Mouse (Mus musculus) cerebellum, postnatal 14 days (tissue): ENCODE measurements around the gene Sema3g.

Source experiments
- DNase-seq, 2 experiments: peaks; one replicate each; pipeline ENCODE4 v3.0.0; 2021; ENCODE audit warnings: mixed read lengths in 2 of 2

The Sema3g gene

GRCm38 (mm10) chr14:31197547-31198516 is 19.8 kb upstream of the Sema3g start:
- no peak for DNase-seq

GRCm38 (mm10) chr14:31199599-31199998 is 18.1 kb upstream of the Sema3g start:
- DNase-seq, result no peak

DNA sequence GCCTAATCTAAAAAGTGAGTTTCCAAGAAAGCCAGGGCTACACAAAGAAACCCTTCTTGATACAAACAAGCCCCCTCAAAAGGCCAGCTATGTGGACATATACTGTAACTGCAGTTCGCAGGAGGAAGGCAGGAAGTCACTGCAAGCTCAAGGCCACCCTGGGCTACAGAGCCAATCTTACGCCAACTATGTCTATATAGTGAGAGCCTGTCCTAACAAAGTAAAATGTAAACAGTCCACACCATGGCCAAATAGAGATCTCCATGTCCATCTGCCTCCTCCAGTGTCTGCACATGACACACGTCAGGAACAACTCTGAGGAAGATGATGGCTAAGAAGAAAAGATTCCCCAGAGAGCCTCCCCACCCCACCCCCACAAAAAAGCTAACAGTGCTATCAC is 17.6 kb upstream of the Sema3g start:
- no peak for DNase-seq

DNA sequence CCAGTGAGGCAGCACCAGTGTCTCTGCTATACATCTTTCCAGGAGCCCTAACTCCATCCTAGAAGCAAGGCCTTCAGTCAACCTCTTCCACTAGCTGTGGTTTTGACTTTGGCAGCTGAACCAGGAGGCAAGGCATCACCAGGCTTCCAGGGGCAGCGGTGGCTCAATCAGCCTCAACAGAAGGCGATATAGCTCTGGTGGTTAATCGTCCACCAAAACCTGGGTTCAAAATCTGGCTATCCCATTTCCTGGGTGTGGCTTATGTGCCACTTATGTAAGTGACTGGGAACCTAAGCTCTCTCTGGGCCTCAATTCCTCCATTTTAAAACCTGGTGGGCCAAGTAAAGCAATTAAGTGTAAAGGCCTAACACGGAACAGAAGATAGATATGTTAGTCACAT is 12.8 kb upstream of the Sema3g start:
- DNase-seq, result no peak

DNA sequence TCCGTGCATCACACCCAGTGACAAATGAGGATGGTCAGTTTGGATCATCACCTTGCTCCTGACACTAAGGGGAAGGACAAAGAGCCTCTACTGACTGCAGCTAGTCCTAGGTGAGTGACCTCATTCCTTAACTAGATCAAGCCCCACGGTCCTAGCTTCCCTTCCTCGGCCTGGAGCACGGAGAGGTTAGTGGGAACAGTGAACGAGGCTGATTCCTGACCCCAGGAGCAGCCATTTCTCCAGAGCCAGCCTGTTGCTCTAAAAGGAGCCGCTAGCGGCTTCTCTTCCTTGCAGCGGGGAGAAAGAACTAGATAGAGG is 12.5 kb upstream of the Sema3g start:
- no peak for DNase-seq

DNA sequence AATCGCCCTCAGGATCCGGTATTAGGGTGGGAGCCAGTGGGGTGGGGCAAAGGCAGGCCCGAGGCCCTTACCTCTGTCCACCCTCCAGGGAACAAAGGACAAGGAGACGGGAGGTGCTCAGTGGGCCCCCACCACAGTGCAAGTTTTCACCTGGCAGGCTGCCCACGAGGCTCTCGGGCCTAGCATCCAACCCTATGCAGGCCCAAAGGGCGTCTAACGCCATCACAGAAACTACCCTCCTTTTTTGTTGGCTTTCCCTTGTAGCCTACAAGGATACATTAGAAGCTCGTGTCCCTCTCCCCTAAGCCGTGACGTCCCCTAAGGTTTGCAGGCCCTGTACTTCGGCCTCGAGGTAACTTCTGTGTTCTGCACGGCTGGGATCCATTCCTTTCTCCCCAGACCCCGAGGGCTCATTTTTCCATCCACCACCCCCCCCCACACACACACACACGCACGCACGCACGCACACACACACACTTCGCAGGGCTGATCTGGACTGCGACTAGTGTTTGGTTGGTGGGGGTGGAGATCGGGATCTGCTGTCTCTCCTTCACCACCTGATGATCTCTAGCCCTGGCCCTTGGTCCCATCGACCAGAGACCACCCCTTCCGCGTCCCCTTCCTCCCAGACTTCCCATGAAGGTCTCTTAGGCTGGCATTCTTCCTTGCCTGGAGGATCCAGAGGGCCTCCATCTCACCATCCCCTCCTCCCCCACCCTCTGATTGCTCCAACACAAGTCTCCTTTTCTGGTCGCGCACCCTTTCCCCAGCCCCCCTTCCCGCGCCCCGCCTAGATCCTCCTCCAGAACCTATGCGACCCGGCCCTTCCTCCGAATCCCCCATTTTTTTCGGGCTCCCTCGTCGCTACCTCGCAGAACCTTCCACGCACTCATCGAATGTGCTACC is 11.8 kb upstream of the Sema3g start:
- peak; percentile 67 to 74 for DNase-seq

GRCm38 (mm10) chr14:31206472-31206981 is 11.1 kb upstream of the Sema3g start:
- DNase-seq, result peak; percentile 98

GRCm38 (mm10) chr14:31207070-31207830 is 10.4 kb upstream of the Sema3g start:
- DNase-seq, result peak; percentile 42

- no peak for DNase-seq
Observed at GRCm38 (mm10) chr14:31208084-31208483, 9.6 kb upstream of the Sema3g start, which contains the start of gene Tnnc1. Tnnc1 (plus strand) TSS chr14:31208312.

- no peak for DNase-seq
Observed at GRCm38 (mm10) chr14:31209133-31209557, 8.5 kb upstream of the Sema3g start.

DNA sequence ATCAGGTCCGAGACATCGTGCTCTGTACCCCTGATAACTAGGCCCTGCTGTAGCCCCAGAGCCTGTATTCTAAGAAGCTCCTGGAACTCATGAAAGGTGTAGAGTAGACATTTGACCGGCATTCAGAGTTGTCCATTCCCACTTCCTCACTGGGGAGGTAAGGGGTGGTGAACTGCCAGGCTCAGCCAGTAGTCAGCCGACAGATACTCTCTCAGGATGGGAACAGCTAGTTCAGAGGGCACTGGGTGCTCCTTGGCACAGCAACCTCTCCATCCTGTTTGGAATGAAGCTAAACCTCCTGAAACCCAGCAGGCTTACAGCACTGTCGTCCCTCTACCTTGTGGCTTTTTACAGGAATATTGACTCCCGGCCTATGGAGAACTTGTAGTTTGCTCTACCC is 5.8 kb upstream of the Sema3g start:
- DNase-seq, result no peak

DNA sequence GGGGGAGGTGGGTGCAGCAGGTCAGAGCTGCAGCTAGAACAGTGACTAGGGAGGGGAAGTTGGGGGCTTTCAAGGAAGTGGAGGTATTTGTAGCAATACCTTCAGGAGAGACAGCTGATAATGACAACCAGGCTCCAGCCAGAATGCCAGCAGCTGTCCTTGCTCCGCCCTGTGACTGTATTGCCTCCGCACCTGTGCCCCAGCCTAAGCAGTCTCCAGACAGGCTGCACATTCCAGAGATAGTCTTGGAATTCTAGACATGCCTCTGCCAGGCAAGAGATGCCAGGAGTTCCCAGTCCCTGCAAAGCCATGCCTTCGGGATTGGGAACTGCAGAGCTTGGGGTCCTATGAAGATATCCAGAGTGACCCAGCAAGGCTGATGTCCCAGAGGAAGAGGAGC is 5.2 kb upstream of the Sema3g start:
- DNase-seq, result no peak

DNA sequence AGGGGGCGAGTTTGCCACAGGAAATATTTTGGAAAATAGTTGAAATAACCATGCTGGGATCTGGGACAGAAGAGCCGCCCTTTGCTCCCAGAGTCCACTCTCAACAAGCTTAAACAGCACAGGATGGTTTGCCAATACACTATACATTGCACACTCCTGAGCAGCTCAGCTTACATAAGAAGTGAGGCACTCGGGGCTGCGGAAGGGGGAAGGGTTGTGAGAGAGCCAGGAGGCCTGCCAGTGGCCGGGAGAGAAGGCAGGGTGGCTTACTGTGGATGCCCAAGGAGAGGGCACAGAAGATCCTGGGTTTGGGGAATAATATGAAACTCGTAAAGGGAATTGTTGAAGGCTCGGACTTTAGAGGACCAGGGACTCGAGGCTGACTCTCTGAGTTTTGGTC is 3.8 kb upstream of the Sema3g start:
- DNase-seq, result no peak

- no peak for DNase-seq
Observed at GRCm38 (mm10) chr14:31214684-31215083, 3.0 kb upstream of the Sema3g start.

DNA sequence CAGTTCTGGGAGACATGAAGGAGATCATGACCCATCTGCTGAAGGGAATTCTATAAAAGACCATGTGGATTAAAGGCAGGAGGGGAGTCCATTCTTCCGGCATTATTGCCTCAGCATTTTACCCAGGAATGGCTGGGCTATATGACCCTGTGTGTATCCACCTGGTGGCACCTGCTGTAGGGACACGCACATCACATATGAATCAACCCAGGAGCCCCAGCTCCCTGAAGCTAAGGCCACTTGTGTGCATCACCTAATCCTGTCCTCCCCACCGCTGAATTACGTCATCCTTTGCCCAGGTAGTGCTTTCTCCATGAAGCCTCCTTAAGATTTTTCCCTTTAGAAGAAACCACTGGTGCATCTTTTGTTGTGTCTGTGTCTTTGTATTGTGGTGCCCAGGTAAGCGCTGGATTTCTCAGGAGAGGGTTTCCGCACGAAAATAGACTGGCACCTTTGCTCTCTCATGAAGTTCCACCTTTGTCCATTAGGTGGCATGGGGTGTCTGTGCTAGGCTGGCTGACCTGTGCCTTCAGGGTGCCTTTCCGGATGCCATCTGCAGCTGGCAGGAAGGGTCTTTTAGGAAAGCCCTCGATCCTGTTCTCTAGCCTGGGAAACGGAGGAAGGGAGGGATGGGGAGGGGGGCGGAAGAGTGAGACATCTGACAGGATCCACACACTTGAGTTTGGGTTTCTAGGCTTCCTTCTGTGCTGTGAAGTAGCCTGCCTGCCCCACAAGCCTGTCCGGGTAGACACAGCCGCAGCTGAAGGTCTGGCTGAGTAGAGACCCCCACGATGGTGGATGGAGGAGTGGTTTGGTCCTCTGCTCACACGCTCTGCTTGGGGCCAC is 2.3 kb upstream of the Sema3g start:
- DNase-seq, result peak; percentile 90

DNA sequence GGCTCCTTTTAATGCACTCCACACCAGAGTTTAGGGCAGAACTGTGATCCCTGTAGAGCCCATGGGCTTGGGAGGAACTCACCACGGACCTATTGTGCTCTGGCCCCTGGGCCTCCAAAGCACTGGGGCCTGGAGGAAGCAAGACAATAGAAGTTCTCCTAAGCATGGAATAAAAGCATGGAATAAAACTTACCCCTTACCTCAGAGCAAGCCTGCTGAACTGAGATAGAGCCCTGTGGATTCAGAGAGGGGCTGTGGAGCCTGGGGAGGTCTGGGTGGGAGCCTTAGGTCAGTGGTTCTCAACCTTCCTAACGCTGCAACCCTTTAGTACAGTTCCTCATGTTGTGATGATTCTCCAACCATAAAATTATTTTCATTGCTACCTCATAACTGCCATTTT is 814 bp upstream of the Sema3g start, which contains the start of gene Nisch:
Gene Nisch, minus strand, starts transcription at position 101 of the 400 bp plus-strand sequence.
- no peak for DNase-seq

- DNase-seq, result peak; percentile 46 to 60
Observed at GRCm38 (mm10) chr14:31226978-31227377, 9.3 kb downstream of the Sema3g start.

GRCm38 (mm10) chr14:31228234-31228633 is 10.6 kb downstream of the Sema3g start:
- DNase-seq, result no peak

DNA sequence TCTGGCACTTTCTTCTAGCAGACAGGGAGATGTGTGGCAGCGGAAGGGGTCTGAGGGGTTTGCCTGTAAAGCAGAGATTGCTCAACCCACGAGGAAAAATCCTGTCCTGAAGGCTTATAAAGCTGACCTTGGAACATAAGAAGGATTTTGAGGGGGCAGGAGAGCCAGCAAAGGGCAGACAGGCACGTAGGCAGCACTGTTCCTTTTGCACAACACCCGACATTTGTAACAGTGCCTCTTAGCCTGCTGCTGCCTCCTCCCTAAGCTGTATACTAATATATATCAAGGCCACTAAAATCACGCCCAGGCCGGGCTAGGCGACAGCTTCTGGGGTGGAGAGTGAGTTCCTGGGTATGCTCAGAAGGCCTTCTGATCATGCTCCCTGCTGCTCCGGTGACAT is 12.8 kb downstream of the Sema3g start:
- no peak for DNase-seq

- DNase-seq, result no peak
Observed at GRCm38 (mm10) chr14:31232404-31233069, 14.9 kb downstream of the Sema3g start.
